Mouse (Mus musculus): ENCODE measurements around the gene Klf2. TPM values are rescaled to one million over a fixed set of nuclear protein-coding genes. Genes with fewer than 3 reads are reported as not detected.
A peak's percentile ranks its signal among the peaks of the same experiment; 100 is the strongest.

Klf2 gene
- total and polyA plus RNA-seq, 3 experiments, result 0.12 to 1.4 TPM; not detected in 1

DNA sequence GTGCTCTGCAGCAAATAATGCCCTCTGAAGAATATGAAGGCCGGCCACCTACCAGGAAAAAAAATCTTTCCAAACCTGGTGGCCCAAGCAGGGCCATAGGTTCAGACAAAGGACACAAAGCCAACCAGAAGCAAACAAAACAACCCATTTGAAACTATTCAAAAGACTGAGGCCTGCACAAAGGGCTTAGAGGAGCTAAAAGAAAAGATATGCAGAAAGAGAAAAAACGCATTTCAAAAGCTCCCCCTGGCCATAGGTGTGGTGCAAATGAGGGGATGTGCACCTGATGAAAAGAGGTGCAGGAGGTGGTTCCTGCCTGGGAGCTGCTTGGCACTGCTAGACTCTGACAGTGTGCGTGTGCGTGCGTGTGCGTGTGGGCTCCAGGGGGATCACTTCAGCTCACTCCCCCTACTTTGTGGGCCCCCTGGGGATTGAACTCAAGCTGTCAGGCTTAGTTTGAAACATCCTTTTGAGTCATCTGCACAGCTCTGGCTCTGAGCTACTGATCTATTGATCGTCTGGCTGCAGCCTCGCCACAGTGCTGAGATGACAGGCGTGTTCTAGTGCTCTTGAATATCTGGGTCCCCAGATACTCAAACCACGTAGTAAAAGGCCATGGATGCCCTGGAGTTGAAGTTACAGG lies 2.7 kb upstream of the Klf2 start:
- TF ChIP-seq BHLHE40 (IDR thresholded peaks at IDR 0.05; ENCODE audit: low read depth, low read length) (peak; percentile 22; the same call in 1 of the 2 replicates), ZNF384 (IDR thresholded peaks at IDR 0.05; ENCODE audit: low read depth, low read length) (no peak)
- DNase-seq (ENCODE audit: extremely low read depth), result peak; percentile 55
- Histone ChIP-seq H3K27ac (ENCODE audit: insufficient read depth, low read depth) (no peak overlapping the region), H3K9me3 (replicated peaks; ENCODE audit: low read length) (peaks cover 20% of the 10 kb centered on the region), H3K4me1 (ENCODE audit: control insufficient read depth in 1 of 2, insufficient read depth in 2 of 2) (peaks cover 13 to 36% of the 10 kb centered on the region in 2 experiments), H3K9ac (ENCODE audit: insufficient read depth, low read depth) (no peak overlapping the region), H3K4me3 (replicated peaks in 1 of 3; ENCODE audit: low read depth in 2 of 3, low read length in 2 of 3, poor library complexity in 1 of 3) (no peak overlapping the region), H3K79me2 (replicated peaks; ENCODE audit: control insufficient read depth, extremely low read depth, insufficient read depth, poor library complexity, severe bottlenecking) (no peaks in the 10 kb centered on the region), H3K27me3 (replicated peaks) (no peaks in the 10 kb centered on the region), H3K36me3 (replicated peaks in 1 of 2; ENCODE audit: control insufficient read depth in 1 of 2, insufficient read depth in 1 of 2, low read length in 1 of 2) (peaks cover 0 to 2% of the 10 kb centered on the region in 2 experiments), H3K4me2 (ENCODE audit: insufficient read depth, low read depth, poor library complexity, severe bottlenecking) (no peak overlapping the region)
- dilution Hi-C loops (cut with MboI; ENCODE audit: extremely low pct_ligation_motif_present, extremely low pct_unique_long_range_greater_than_20kb, low sequenced_read_pairs) (no loop called here), in situ Hi-C loops (cut with MboI; ENCODE audit: low pct_ligation_motif_present, low pct_unique_long_range_greater_than_20kb, low sequenced_read_pairs) (no loop called here)

DNA sequence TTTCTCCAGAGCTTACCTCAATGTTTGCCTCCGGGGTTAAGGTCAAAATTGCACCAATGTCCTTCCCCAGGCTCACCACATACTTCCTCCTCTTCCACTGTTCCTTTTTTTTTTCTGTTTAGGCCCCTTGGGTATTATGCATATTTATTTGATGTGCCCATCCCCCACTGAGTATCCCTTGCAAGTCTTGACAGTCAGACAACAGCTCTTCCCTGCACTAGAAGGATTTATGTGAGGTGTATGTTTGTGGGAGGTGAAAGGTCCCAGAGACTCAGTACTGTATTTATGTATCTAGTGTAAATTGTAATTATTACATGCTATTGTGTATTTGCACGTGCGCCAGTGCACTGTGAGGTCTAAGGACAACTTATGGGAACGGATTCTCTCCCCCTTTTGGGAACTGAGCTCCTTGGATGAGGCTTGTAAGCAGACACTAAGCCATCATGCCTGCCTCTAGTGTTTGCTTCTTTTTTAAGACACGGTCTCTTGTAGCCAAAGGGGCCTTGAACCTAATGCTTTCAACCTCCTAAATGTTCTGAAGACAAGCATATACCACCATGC lies 1.0 kb upstream of the Klf2 start:
- Histone ChIP-seq H3K4me1 (ENCODE audit: control insufficient read depth in 1 of 2, insufficient read depth in 2 of 2) (peaks cover 16 to 51% of the 10 kb centered on the region in 2 experiments), H3K9ac (ENCODE audit: insufficient read depth, low read depth) (no peak overlapping the region)
- DNase-seq (ENCODE audit: extremely low read depth), result peak; percentile 58

DNA sequence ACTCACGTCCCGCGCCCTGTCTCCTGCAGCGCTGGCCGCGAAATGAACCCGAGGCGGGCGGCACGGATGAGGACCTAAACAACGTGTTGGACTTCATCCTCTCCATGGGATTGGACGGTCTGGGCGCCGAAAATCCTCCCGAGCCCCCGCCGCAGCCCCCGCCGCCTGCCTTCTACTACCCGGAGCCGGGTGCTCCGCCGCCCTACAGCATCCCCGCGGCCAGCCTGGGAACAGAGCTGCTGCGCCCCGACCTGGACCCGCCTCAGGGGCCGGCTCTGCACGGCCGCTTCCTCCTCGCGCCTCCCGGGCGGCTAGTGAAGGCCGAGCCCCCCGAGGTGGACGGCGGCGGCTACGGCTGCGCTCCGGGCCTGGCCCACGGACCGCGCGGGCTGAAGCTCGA lies 564 bp downstream of the Klf2 start:
- Histone ChIP-seq H3K4me3 (replicated peaks in 1 of 3; ENCODE audit: low read depth in 2 of 3, low read length in 2 of 3, poor library complexity in 1 of 3) (peak overlapping the region in 1 of 3 experiments; percentile 38), H3K27me3 (replicated peaks) (no peaks in the 10 kb centered on the region), H3K9me3 (replicated peaks; ENCODE audit: low read length) (peaks cover 20% of the 10 kb centered on the region), H3K79me2 (replicated peaks; ENCODE audit: control insufficient read depth, extremely low read depth, insufficient read depth, poor library complexity, severe bottlenecking) (no peaks in the 10 kb centered on the region), H3K9ac (ENCODE audit: insufficient read depth, low read depth) (no peak overlapping the region), H3K4me1 (ENCODE audit: control insufficient read depth in 1 of 2, insufficient read depth in 2 of 2) (peaks cover 21 to 66% of the 10 kb centered on the region in 2 experiments), H3K4me2 (ENCODE audit: insufficient read depth, low read depth, poor library complexity, severe bottlenecking) (no peak overlapping the region), H3K27ac (ENCODE audit: insufficient read depth, low read depth) (no peak overlapping the region), H3K36me3 (replicated peaks in 1 of 2; ENCODE audit: control insufficient read depth in 1 of 2, insufficient read depth in 1 of 2, low read length in 1 of 2) (peaks cover 0 to 2% of the 10 kb centered on the region in 2 experiments)
- DNase-seq (ENCODE audit: extremely low read depth), result no peak
- in situ Hi-C loops (cut with MboI; ENCODE audit: low pct_ligation_motif_present, low pct_unique_long_range_greater_than_20kb, low sequenced_read_pairs) (no loop called here), dilution Hi-C loops (cut with MboI; ENCODE audit: extremely low pct_ligation_motif_present, extremely low pct_unique_long_range_greater_than_20kb, low sequenced_read_pairs) (no loop called here)
- no peak for TF ChIP-seq ELF1 (IDR thresholded peaks at IDR 0.05; ENCODE audit: low read depth, low read length)
- no peak for TF ChIP-seq E2F4 (IDR thresholded peaks at IDR 0.05; ENCODE audit: insufficient replicate concordance, low read depth, low read length)
- no peak for TF ChIP-seq TBP (conservative IDR thresholded peaks at IDR 0.05; ENCODE audit: low read depth, low read length)
- no peak for TF ChIP-seq SIN3A (IDR thresholded peaks at IDR 0.05; ENCODE audit: low read length)
- TF ChIP-seq MAFK (IDR thresholded peaks at IDR 0.05; ENCODE audit: insufficient replicate concordance, low read length), result no peak
- no peak for TF ChIP-seq USF2 (conservative IDR thresholded peaks at IDR 0.05; ENCODE audit: low read depth, low read length)

More for the DNA sequence above, 1.0 kb upstream of the Klf2 start:
- peaks cover 20% of the 10 kb centered on the region for H3K9me3 ChIP-seq (replicated peaks; ENCODE audit: low read length)
- TF ChIP-seq SMC3 (IDR thresholded peaks at IDR 0.05; ENCODE audit: low read depth, low read length) (no peak), ZNF384 (IDR thresholded peaks at IDR 0.05; ENCODE audit: low read depth, low read length) (peak; percentile 84), CHD2 (IDR thresholded peaks at IDR 0.05; ENCODE audit: low read length) (0 out of 2 replicates have a peak, but pooled peaks have one; percentile 38)
- no peaks in the 10 kb centered on the region for H3K27me3 ChIP-seq (replicated peaks)
- no peak overlapping the region for H3K27ac ChIP-seq (ENCODE audit: insufficient read depth, low read depth)
- in situ Hi-C loops (cut with MboI; ENCODE audit: low pct_ligation_motif_present, low pct_unique_long_range_greater_than_20kb, low sequenced_read_pairs) (no loop called here), dilution Hi-C loops (cut with MboI; ENCODE audit: extremely low pct_ligation_motif_present, extremely low pct_unique_long_range_greater_than_20kb, low sequenced_read_pairs) (no loop called here)
- H3K4me3 ChIP-seq (replicated peaks in 1 of 3; ENCODE audit: low read depth in 2 of 3, low read length in 2 of 3, poor library complexity in 1 of 3), result no peak overlapping the region
- H3K4me2 ChIP-seq (ENCODE audit: insufficient read depth, low read depth, poor library complexity, severe bottlenecking), result no peak overlapping the region
- H3K36me3 ChIP-seq (replicated peaks in 1 of 2; ENCODE audit: control insufficient read depth in 1 of 2, insufficient read depth in 1 of 2, low read length in 1 of 2), result peaks cover 0 to 2% of the 10 kb centered on the region in 2 experiments
- no peaks in the 10 kb centered on the region for H3K79me2 ChIP-seq (replicated peaks; ENCODE audit: control insufficient read depth, extremely low read depth, insufficient read depth, poor library complexity, severe bottlenecking)

All from CH12.LX (cell line).